ENCODE assay signal across 13 mouse cellular contexts in the genomic region with DNA sequence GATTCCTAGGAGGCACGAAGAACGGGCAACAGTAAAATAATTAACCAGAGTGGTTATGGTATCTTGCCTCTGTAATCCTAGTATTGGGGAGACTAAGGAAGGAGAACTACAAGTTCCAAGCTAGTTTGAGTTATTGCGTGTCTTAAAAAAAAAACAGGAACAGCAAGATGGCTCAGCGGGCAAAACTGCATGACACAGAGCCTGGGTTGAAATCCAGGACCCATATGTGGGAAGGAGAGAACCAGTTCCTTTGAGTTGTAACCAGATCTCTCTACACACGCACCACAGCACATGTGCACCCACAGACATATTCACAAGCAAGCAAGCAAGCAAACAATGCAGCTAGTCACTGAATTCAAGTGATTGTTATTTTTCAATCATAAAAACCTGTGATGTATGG.
A peak's percentile ranks its signal among the peaks of the same experiment; 100 is the strongest.
DNase-seq lines count a peak whose midpoint lies in the region; ATAC-seq and TF ChIP-seq lines count a peak whose summit lies in the region.
"Had no signal": no experiment of that assay in that cellular context is flagged by ENCODE, and none has a peak within 500 bp of the region (broad histone marks: within the 10 kb centered on the region; RNA-seq: fewer than 3 reads in every experiment).

No protein-coding gene starts in this region.

- WGBS in heart, embryonic 14.5 days = 75% methylated on average over 5 of the region's 5 CpGs
- WGBS in forebrain, embryonic 14.5 days = 70% methylated on average over 5 of the region's 5 CpGs

- no peak overlapping the region for H3K4me2 ChIP-seq in heart, embryonic 14.5 days (ENCODE audit: low read length)
- H3K4me2 ChIP-seq in forebrain, embryonic 14.5 days (ENCODE audit: low read length) = no peak overlapping the region
- H3K4me2 ChIP-seq: limb, embryonic 12.5 days; lung, embryonic 15.5 days had no signal

- ATAC-seq in heart, embryonic 14.5 days (ENCODE audit: insufficient number of reproducible peaks, insufficient read depth, low FRiP score, low read depth) = no peak
- no peak for ATAC-seq in Patski
- no peak for ATAC-seq in forebrain, embryonic 14.5 days
- 0 out of 2 replicates have a peak, but pooled peaks have one; percentile 49 for ATAC-seq in megakaryocyte, adult 5-6 weeks (ENCODE audit: poor library complexity, severe bottlenecking)

- H3K27ac ChIP-seq in heart, embryonic 14.5 days (replicated peaks in 1 of 2; ENCODE audit: control insufficient read depth in 1 of 2, insufficient read depth in 1 of 2, low read depth in 2 of 2, low read length in 2 of 2) = peak overlapping the region; percentile 39 to 87; a peak in 3 of 4 replicates
- H3K27ac ChIP-seq in forebrain, embryonic 14.5 days (ENCODE audit: low read depth, low read length) = peak overlapping the region; percentile 80
- H3K27ac ChIP-seq: limb, embryonic 12.5 days had no signal

- CTCF ChIA-PET in Patski (lab: Charles Lee) = interaction anchor here (0.9 to 1.4 kb wide), 2 partner anchors 17 to 50 kb away, joined by 3 to 5 read pairs; no protein-coding TSS in a partner anchor

- in situ Hi-C loops in Patski (cut with MboI; ENCODE audit: low pct_unique_long_range_greater_than_20kb) = no loop called here

- no peak for DNase-seq in heart, adult 18-20 months
- peak; percentile 59 for DNase-seq in Patski (ENCODE audit: low read depth, low spot score)
- DNase-seq in forebrain, embryonic 14.5 days (ENCODE audit: low spot score) = no peak
- no peak for DNase-seq in left cerebral cortex, postnatal 36 days (ENCODE audit: low spot score in 2 of 2)
- DNase-seq in left cerebral cortex, adult 8-10 months (ENCODE audit: low spot score in 2 of 2) = no peak
- DNase-seq in thymus, postnatal 4 days = no peak
- DNase-seq: cerebellum, postnatal 25 days; kidney, postnatal 4 days; thymus, adult 18-20 months had no signal

- intact Hi-C loops in left cerebral cortex, postnatal 36 days (cut with DNase I) = no loop called here

- no peak overlapping the region for H3K4me3 ChIP-seq in heart, embryonic 14.5 days (ENCODE audit: control insufficient read depth in 1 of 2, insufficient read depth in 1 of 2, low read depth in 1 of 2, low read length in 2 of 2)
- no peak overlapping the region for H3K4me3 ChIP-seq in forebrain, embryonic 14.5 days (ENCODE audit: low read depth, low read length)
- H3K4me3 ChIP-seq: limb, embryonic 12.5 days; lung, embryonic 15.5 days had no signal

- peaks cover 9 to 32% of the 10 kb centered on the region in 2 experiments for H3K4me1 ChIP-seq in heart, embryonic 14.5 days (ENCODE audit: control insufficient read depth in 2 of 2, insufficient read depth in 2 of 2, low read length in 2 of 2)
- H3K4me1 ChIP-seq in forebrain, embryonic 14.5 days (ENCODE audit: control insufficient read depth, insufficient read depth, low read length) = peaks cover 38% of the 10 kb centered on the region

- no peak for TF ChIP-seq CTCF in Patski (IDR thresholded peaks at IDR 0.05)

- no peaks in the 10 kb centered on the region for H3K27me3 ChIP-seq in heart, embryonic 14.5 days (ENCODE audit: control insufficient read depth, insufficient read depth, low read length)
- no peaks in the 10 kb centered on the region for H3K27me3 ChIP-seq in Patski
- H3K27me3 ChIP-seq in forebrain, embryonic 14.5 days (replicated peaks; ENCODE audit: control insufficient read depth, insufficient read depth, low read length) = no peaks in the 10 kb centered on the region
- H3K27me3 ChIP-seq: limb, embryonic 12.5 days; lung, embryonic 15.5 days had no signal

- POLR2A ChIA-PET in Patski (lab: Charles Lee) = interaction anchor here (0.5 to 1.1 kb wide), 6 partner anchors 10 to 79 kb away, joined by 3 to 4 read pairs (median 3); no protein-coding TSS in a partner anchor

- no peaks in the 10 kb centered on the region for H3K9me3 ChIP-seq in heart, embryonic 14.5 days (ENCODE audit: control insufficient read depth, low read length)
- H3K9me3 ChIP-seq in forebrain, embryonic 14.5 days (replicated peaks; ENCODE audit: control insufficient read depth, low read length) = no peaks in the 10 kb centered on the region
- H3K9me3 ChIP-seq: limb, embryonic 12.5 days; lung, embryonic 15.5 days had no signal

- H3K9ac ChIP-seq in heart, embryonic 14.5 days (ENCODE audit: low read length) = no peak overlapping the region; the same call in 1 of the 2 replicates
- no peak overlapping the region for H3K9ac ChIP-seq in forebrain, embryonic 14.5 days (ENCODE audit: low read length)
- H3K9ac ChIP-seq: limb, embryonic 12.5 days; lung, embryonic 15.5 days had no signal

- no peaks in the 10 kb centered on the region for H3K36me3 ChIP-seq in heart, embryonic 14.5 days (ENCODE audit: control insufficient read depth, insufficient read depth, low read length)
- H3K36me3 ChIP-seq in forebrain, embryonic 14.5 days (ENCODE audit: control insufficient read depth, insufficient read depth, low read length) = no peaks in the 10 kb centered on the region
- H3K36me3 ChIP-seq: limb, embryonic 12.5 days; lung, embryonic 15.5 days had no signal
